Mouse (Mus musculus): ENCODE results near the gene Thoc6. TPM values are rescaled to one million over a fixed set of nuclear protein-coding genes. Genes with fewer than 3 reads are reported as not detected.
A peak's percentile ranks its signal among the peaks of the same experiment; 100 is the strongest.

The Thoc6 gene
- polyA plus RNA-seq, 1 experiment from 2014 or later = 43.5 TPM

DNA sequence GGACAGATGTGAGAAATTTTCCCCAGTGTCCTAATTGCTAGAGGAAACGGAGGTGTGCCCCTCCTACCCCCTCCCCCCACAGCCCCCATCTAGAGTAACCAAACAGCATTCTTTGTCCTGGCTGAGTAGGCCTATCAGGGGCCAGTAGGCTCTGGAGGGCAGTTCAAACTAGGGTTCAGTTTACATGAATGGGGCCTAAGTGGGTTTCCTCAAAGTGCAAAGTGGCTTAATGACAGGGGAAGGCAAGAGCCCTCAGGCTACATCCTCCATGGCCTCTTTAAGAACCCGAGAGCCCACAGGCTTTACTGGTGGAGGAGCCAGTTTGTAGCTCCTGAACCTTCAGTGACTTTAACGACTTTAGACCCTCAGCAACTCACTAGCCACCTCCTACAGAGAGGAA lies 22.1 kb upstream of the Thoc6 start:
- Histone ChIP-seq H3K4me2 (no peak overlapping the region), H3K9me3 (no peaks in the 10 kb centered on the region), H3K36me3 (no peaks in the 10 kb centered on the region), H3K9ac (no peak overlapping the region), H3K4me1 (replicated peaks) (peaks cover 12% of the 10 kb centered on the region), H3K4me3 (no peak overlapping the region), H3K27me3 (peaks cover 25% of the 10 kb centered on the region), H3K27ac (replicated peaks) (no peak overlapping the region)
- WGBS = 18% methylated on average over 3 of the region's 3 CpGs
- ATAC-seq (ENCODE audit: low FRiP score, low read depth) = no peak

DNA sequence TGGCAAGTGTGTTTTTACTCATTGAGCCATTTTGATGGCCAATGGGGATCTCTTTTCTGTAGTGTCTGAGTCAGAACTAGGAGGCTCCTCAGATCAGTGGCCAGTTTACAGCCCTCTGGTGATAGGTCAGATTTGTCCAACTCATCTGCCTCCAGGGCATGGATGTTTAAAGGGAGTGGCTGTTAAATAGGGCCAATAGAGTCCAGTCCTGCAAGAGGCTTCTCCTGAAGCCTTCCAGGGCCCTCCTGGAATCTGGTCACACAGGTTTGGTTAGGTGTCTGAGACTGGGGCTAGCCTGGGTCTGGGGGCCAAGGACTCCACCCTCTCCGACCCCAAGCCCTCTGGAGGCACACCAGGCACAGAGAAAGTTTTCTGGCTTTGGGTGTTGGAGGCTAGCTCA lies 20.8 kb upstream of the Thoc6 start:
- Histone ChIP-seq H3K36me3 (no peaks in the 10 kb centered on the region), H3K27me3 (peaks cover 24% of the 10 kb centered on the region), H3K4me2 (no peak overlapping the region), H3K9ac (no peak overlapping the region), H3K4me3 (no peak overlapping the region), H3K4me1 (replicated peaks) (peaks cover 7% of the 10 kb centered on the region), H3K9me3 (no peaks in the 10 kb centered on the region), H3K27ac (replicated peaks) (no peak overlapping the region)
- 83% methylated on average over 1 of the region's 1 CpGs for WGBS
- ATAC-seq (ENCODE audit: low FRiP score, low read depth) = no peak

- ATAC-seq (ENCODE audit: low FRiP score, low read depth) = no peak
Observed at GRCm38 (mm10) chr17:23683856-23684672, 10.4 kb upstream of the Thoc6 start, which contains the start of gene Cldn9. TSS of gene Cldn9 (minus strand) at chr17:23684026.

DNA sequence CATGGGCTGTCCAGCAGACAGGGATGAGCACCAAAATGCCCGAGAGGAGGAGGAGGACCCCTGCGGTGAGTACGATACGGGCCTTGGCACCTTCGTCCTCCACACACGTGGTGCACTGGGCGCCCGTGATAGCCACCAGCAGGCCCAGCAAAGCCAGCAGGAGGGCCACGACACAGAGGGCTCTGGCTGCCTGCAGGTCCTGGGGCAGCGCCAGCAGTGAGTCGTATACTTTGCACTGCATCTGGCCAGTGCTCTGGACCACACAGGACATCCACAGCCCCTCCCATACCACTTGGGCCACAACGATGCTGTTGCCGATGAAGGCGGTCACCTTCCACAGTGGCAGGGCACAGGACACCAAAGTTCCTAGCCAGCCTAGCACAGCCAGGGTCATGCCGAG lies 9.5 kb upstream of the Thoc6 start:
- ATAC-seq (ENCODE audit: low FRiP score, low read depth) = no peak
- no peak overlapping the region for H3K9ac ChIP-seq

More at GRCm38 (mm10) chr17:23683856-23684672, 10.4 kb upstream of the Thoc6 start, which contains the start of gene Cldn9:
- Histone ChIP-seq H3K4me3 (no peak within 1 kb of the TSS), H3K4me1 (replicated peaks) (peaks cover 14% of the 10 kb centered on the region; the same call in 1 of the 2 replicates), H3K36me3 (no peaks in the 10 kb centered on the region), H3K9ac (no peak within 1 kb of the TSS), H3K27me3 (peaks cover 55% of the 10 kb centered on the region), H3K27ac (replicated peaks) (no peak within 1 kb of the TSS), H3K9me3 (no peaks in the 10 kb centered on the region), H3K4me2 (no peak within 1 kb of the TSS)
- WGBS = 19% methylated on average over 15 of the region's 15 CpGs

DNA sequence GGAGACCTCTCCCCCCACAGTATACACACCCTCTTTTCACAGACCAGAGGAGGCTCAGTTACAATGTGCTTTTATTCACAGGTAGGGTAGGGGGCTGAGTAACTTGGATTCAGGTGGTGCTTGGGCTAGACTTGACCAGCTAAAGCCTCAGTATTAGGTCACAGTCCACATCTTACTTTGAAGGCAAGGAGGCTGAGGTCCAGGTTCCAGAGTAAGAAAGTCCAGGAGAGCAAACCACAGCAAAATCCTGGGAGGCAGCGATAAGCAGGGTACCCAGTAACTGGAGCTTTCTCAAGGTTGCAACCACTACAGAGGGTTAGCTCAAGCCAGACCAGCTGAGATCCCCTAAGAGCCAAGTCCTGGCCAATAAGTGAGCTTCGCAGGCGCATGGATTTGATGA lies 8.8 kb upstream of the Thoc6 start:
- whole genome bisulfite sequencing = 66% methylated on average over 3 of the region's 3 CpGs
- no peaks in the 10 kb centered on the region for H3K9me3 ChIP-seq
- H3K4me2 ChIP-seq = no peak overlapping the region
- ATAC-seq (ENCODE audit: low FRiP score, low read depth) = no peak
- peaks cover 17% of the 10 kb centered on the region for H3K4me1 ChIP-seq (replicated peaks)
- H3K9ac ChIP-seq = no peak overlapping the region
- no peaks in the 10 kb centered on the region for H3K36me3 ChIP-seq
- peaks cover 69% of the 10 kb centered on the region for H3K27me3 ChIP-seq
- no peak overlapping the region for H3K27ac ChIP-seq (replicated peaks)
- no peak overlapping the region for H3K4me3 ChIP-seq

More for the DNA sequence above, 9.5 kb upstream of the Thoc6 start:
- no peak overlapping the region for H3K4me2 ChIP-seq
- WGBS = 21% methylated on average over 15 of the region's 15 CpGs
- H3K4me3 ChIP-seq = no peak overlapping the region
- peaks cover 14% of the 10 kb centered on the region; the same call in 1 of the 2 replicates for H3K4me1 ChIP-seq (replicated peaks)
- no peaks in the 10 kb centered on the region for H3K36me3 ChIP-seq
- H3K9me3 ChIP-seq = no peaks in the 10 kb centered on the region
- peaks cover 63% of the 10 kb centered on the region for H3K27me3 ChIP-seq
- no peak overlapping the region for H3K27ac ChIP-seq (replicated peaks)

DNA sequence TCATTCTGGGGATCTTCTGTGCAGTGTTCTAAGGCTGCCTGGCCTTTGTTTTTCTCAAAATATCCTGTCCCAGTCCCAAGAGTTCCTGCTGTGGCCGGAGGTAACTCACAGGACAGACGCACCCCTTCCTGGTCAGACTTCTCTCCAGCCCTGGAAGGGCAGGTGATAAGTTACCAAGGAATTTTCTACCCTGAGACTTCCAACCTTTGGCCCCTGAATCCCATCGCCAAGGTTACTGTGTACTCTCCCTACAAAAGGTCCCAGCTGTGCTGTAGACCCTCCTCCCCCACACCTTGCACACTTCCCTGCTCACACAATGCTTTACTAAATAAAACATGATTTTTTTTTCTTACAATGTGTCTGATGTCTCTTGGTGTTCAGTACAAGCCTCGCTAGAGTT lies 8.4 kb upstream of the Thoc6 start:
- Histone ChIP-seq H3K36me3 (no peaks in the 10 kb centered on the region), H3K4me1 (replicated peaks) (peaks cover 21% of the 10 kb centered on the region), H3K4me2 (no peak overlapping the region), H3K27me3 (peaks cover 71% of the 10 kb centered on the region), H3K27ac (replicated peaks) (no peak overlapping the region), H3K4me3 (no peak overlapping the region), H3K9ac (no peak overlapping the region), H3K9me3 (no peaks in the 10 kb centered on the region)
- 67% methylated on average over 4 of the region's 4 CpGs for WGBS
- ATAC-seq (ENCODE audit: low FRiP score, low read depth) = no peak

- no peak overlapping the region for H3K9ac ChIP-seq
- H3K27me3 ChIP-seq = peaks cover 77% of the 10 kb centered on the region
- peaks cover 31% of the 10 kb centered on the region for H3K4me1 ChIP-seq (replicated peaks)
- no peaks in the 10 kb centered on the region for H3K9me3 ChIP-seq
- H3K4me3 ChIP-seq = no peak overlapping the region
- no peak overlapping the region for H3K27ac ChIP-seq (replicated peaks)
- no peak for ATAC-seq (ENCODE audit: low FRiP score, low read depth)
- WGBS = 78% methylated on average over 10 of the region's 10 CpGs
- H3K36me3 ChIP-seq = no peaks in the 10 kb centered on the region
- H3K4me2 ChIP-seq = no peak overlapping the region
Observed at GRCm38 (mm10) chr17:23681086-23681485, 7.4 kb upstream of the Thoc6 start.

- no peak overlapping the region for H3K9ac ChIP-seq
- H3K36me3 ChIP-seq = no peaks in the 10 kb centered on the region
- no peak overlapping the region for H3K27ac ChIP-seq (replicated peaks)
- no peaks in the 10 kb centered on the region for H3K9me3 ChIP-seq
- WGBS = 78% methylated on average over 9 of the region's 9 CpGs
- no peak overlapping the region for H3K4me3 ChIP-seq
- peaks cover 38% of the 10 kb centered on the region for H3K4me1 ChIP-seq (replicated peaks)
- no peak overlapping the region for H3K4me2 ChIP-seq
- ATAC-seq (ENCODE audit: low FRiP score, low read depth) = no peak
- H3K27me3 ChIP-seq = peaks cover 85% of the 10 kb centered on the region
Observed at GRCm38 (mm10) chr17:23680336-23680735, 6.7 kb upstream of the Thoc6 start.

DNA sequence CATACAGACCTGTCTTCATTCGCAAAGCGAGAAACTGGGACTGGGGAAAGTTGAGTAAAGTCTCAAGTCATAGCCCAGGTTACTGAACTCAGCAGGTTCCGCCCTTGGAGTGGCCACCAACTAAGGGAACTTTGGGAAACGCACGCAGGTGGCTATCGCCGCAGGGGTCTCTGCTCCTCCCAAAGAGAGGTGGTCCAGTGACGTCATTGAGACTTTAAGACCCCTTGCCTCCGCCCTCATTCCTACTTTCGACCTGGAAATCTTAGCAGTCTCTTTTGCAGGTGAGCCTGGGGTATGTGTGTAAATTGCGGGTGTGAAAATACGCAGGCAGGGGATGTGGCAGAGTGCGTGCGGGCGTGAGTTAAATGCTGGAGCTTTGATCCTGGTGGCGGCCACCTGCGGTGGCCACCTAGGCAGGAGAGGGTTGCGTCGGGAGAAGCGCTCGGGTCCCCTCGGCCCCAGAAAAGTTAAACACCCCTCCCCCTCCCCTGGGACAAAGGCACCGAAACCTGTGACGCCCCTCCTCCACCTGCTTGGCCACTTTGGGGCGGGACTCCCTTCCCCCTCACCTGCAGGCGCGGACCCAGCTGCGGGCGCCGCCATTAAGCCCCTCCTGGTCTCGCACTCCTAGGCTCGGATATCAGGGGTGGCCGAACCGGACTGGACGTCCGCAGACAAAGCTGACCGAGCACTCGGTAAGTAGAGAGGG lies 5.6 kb upstream of the Thoc6 start, which contains the start of gene Cldn6:
Cldn6 (plus strand) TSS at position 123 of the 709 bp plus-strand sequence.
- H3K4me1 ChIP-seq (replicated peaks) = peaks cover 46% of the 10 kb centered on the region
- no peak for ATAC-seq (ENCODE audit: low FRiP score, low read depth)
- peak within 1 kb of the TSS; percentile 21; the same call in 1 of the 2 replicates for H3K4me3 ChIP-seq
- H3K9ac ChIP-seq = no peak within 1 kb of the TSS
- peaks cover 84% of the 10 kb centered on the region for H3K27me3 ChIP-seq
- H3K36me3 ChIP-seq = no peaks in the 10 kb centered on the region
- no peaks in the 10 kb centered on the region for H3K9me3 ChIP-seq
- WGBS = 3% methylated on average over 37 of the region's 38 CpGs
- H3K4me2 ChIP-seq = peak within 1 kb of the TSS; percentile 42
- no peak within 1 kb of the TSS for H3K27ac ChIP-seq (replicated peaks)

DNA sequence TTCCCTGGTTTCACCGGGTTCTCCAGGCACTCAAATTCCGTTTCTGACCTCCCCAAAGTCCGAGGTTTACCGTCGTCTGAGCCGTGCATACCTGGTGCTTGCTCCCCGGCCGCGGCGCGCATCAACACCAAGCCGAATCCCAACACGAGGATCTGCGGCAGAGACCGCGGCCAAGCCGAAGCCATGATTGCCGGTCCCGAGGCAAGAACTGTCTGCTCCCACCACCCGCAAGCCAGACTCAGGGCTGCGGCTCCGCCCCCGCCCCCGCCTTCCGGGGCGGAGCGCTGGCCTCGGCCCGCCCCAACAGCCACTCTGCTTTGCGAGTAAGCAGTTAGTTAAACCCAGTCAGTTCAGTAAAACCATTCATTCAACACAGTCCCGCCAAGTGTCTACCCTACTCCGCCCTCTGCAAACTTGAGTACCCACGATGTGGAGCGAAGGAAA lies 3.6 kb upstream of the Thoc6 start, which contains the start of gene Tnfrsf12a:
Tnfrsf12a (minus strand) TSS at position 233 of the 444 bp plus-strand sequence.
- ATAC-seq (ENCODE audit: low FRiP score, low read depth) = peak; percentile 15; the same call in 1 of the 2 replicates
- no peak within 1 kb of the TSS for H3K27ac ChIP-seq (replicated peaks)
- H3K9ac ChIP-seq = peak within 1 kb of the TSS; percentile 50
- H3K36me3 ChIP-seq = no peaks in the 10 kb centered on the region
- peak within 1 kb of the TSS; percentile 94 for H3K4me2 ChIP-seq
- under 1% methylated on average over 34 of the region's 34 CpGs for WGBS
- no peaks in the 10 kb centered on the region for H3K9me3 ChIP-seq
- peak within 1 kb of the TSS; percentile 48 for H3K4me3 ChIP-seq
- H3K27me3 ChIP-seq = peaks cover 65% of the 10 kb centered on the region
- H3K4me1 ChIP-seq (replicated peaks) = peaks cover 52% of the 10 kb centered on the region

- Histone ChIP-seq H3K9ac (peak overlapping the region; percentile 50), H3K27ac (replicated peaks) (no peak overlapping the region), H3K4me3 (peak overlapping the region; percentile 48), H3K27me3 (peaks cover 59% of the 10 kb centered on the region), H3K9me3 (no peaks in the 10 kb centered on the region), H3K4me1 (replicated peaks) (peaks cover 57% of the 10 kb centered on the region), H3K4me2 (peak overlapping the region; percentile 94), H3K36me3 (no peaks in the 10 kb centered on the region)
- under 1% methylated on average over 37 of the region's 37 CpGs for WGBS
- ATAC-seq (ENCODE audit: low FRiP score, low read depth) = no peak
Observed at GRCm38 (mm10) chr17:23676473-23677031, 2.9 kb upstream of the Thoc6 start.

Data from hindbrain, embryonic 15.5 days (tissue).